Mouse (Mus musculus): ENCODE data around the gene Mprip. TPM values are rescaled to one million over a fixed set of nuclear protein-coding genes. Genes with fewer than 3 reads are reported as not detected.

The Mprip gene
- polyA plus RNA-seq, 1 experiment from 2014 or later: 24.6 TPM

DNA sequence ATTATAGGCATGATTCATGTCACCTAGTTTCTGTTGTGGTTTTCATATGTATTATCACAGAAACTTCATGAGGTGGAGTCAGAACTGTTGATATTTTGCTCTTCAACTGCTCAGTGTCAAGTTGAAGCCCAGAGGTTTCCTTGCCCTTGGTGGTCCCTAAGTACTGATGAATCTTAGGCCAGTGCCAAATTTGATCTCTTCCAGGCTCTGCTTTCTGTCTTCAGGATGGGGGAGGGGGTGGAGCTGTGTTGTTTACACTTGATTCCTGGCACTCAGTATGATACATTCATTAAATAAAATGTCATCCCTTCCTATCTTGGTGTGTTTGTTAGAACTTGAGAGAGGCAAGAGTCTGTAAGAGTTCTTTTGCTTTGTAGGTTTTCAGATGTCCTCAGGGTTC lies 34.4 kb downstream of the Mprip start:
- DNase-seq (ENCODE audit: low spot score): no peak
- Histone ChIP-seq H3K36me3 (peaks cover 46% of the 10 kb centered on the region), H3K9me3 (replicated peaks) (no peaks in the 10 kb centered on the region), H3K4me1 (no peaks in the 10 kb centered on the region; the same call in 1 of the 2 replicates), H3K4me3 (no peak overlapping the region), H3K27me3 (ENCODE audit: low read depth, poor library complexity, severe bottlenecking) (no peaks in the 10 kb centered on the region), H3K27ac (replicated peaks) (no peak overlapping the region)

DNA sequence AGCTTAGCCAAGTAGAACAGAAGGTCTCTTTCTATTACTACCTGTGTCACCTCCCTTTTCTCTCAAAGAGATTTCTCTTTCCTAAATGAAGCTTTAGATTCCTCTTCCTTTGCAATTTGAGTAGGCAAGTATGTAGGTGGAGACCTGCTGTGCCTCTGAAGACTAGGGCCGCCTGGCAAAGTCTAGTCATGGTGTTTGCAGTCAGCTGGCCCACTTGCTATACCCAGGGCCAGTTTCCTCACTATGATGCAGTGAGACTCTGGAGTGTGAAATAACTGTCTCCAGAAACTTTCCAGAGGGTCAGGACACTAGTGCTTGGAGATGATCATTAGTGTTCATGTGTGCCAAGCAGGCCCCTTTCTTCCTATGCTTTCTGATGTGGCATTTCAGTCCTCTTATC lies 36.5 kb downstream of the Mprip start:
- Histone ChIP-seq H3K4me3 (no peak overlapping the region), H3K4me1 (no peaks in the 10 kb centered on the region; the same call in 1 of the 2 replicates), H3K9me3 (replicated peaks) (no peaks in the 10 kb centered on the region), H3K27ac (replicated peaks) (no peak overlapping the region), H3K36me3 (peaks cover 63% of the 10 kb centered on the region), H3K27me3 (ENCODE audit: low read depth, poor library complexity, severe bottlenecking) (no peaks in the 10 kb centered on the region)
- 81% methylated on average over 1 of the region's 1 CpGs for WGBS
- DNase-seq (ENCODE audit: low spot score): no peak

DNA sequence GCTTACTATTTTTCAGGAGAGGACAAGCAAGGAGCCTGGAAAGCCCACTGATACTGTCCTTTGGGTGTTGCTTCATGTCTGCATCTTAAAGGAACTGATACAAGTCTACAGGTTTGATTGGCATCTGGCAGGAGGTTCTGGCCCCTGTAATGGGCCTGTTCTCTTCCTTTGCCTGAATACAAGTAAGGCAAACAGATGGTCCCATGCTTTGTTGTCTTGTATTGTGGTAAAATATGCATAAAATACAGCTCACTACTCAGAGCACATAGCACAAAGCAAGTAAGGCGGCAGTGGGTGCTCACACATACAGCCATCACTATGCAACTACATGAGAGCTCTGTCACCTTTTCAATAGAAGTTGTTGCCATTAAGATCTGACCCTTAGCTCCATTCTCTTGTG lies 39.7 kb downstream of the Mprip start:
- WGBS: 88% methylated on average over 1 of the region's 1 CpGs
- peaks cover 72% of the 10 kb centered on the region for H3K36me3 ChIP-seq
- no peak for DNase-seq (ENCODE audit: low spot score)

DNA sequence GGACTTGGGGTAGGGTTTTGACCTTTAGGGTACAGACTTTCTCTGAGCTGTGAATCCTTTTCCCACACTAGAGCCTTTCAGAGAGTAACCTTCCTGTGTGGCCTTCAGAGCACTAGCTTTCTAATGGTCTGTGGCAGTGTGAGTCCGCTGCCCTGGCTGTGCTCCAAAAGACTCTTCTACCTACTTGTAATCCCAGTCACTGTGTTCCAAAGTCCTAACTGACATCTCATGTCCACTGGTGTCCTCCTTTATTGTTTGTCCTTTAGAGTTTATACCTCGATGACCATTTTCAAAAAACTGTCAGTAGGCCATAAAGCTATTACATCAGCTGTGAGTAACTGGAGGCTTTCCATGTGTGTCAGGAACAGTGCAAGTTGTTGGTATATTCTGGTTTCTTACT lies 44.0 kb downstream of the Mprip start:
- no peak for DNase-seq (ENCODE audit: low spot score)
- Histone ChIP-seq H3K27me3 (ENCODE audit: low read depth, poor library complexity, severe bottlenecking) (no peaks in the 10 kb centered on the region), H3K9me3 (replicated peaks) (no peaks in the 10 kb centered on the region), H3K4me1 (peaks cover 31% of the 10 kb centered on the region), H3K4me3 (no peak overlapping the region), H3K36me3 (peaks cover 34% of the 10 kb centered on the region), H3K27ac (replicated peaks) (no peak overlapping the region)
- WGBS: 96% methylated on average over 2 of the region's 2 CpGs

More for the DNA sequence above, 39.7 kb downstream of the Mprip start:
- H3K9me3 ChIP-seq (replicated peaks): no peaks in the 10 kb centered on the region
- no peaks in the 10 kb centered on the region for H3K27me3 ChIP-seq (ENCODE audit: low read depth, poor library complexity, severe bottlenecking)
- H3K27ac ChIP-seq (replicated peaks): no peak overlapping the region
- 0 out of 2 replicates have a peak, but pooled peaks cover 9% of the 10 kb centered on the region for H3K4me1 ChIP-seq
- no peak overlapping the region for H3K4me3 ChIP-seq

DNA sequence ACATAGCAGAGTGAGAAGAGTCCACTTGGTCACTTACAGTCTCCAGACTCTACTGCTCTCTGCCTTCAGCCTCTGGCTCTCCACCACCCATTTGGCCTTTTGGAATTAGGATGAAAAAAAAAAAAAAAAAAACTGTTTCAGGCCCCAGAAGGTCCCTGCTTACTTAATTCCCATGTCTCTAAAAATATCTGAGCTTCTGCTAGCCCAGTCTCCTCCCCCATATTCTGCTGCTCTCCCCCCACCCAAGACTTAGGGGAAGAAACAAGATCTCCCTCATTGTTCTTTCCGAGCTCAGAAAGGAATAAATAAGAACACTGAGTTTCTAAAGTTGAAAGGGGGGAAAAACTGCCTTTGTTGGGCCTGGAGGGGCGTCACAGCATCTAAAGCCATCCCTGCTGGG lies 46.4 kb downstream of the Mprip start:
- Histone ChIP-seq H3K9me3 (replicated peaks) (no peaks in the 10 kb centered on the region), H3K27me3 (ENCODE audit: low read depth, poor library complexity, severe bottlenecking) (no peaks in the 10 kb centered on the region), H3K27ac (replicated peaks) (peak overlapping the region; percentile 82), H3K36me3 (peaks cover 17% of the 10 kb centered on the region; the same call in 1 of the 2 replicates), H3K4me3 (0 out of 2 replicates have a peak overlapping the region, but pooled peaks have one; percentile 11), H3K4me1 (peaks cover 31% of the 10 kb centered on the region)
- no peak for DNase-seq (ENCODE audit: low spot score)
- WGBS: 28% methylated on average over 2 of the region's 2 CpGs

DNA sequence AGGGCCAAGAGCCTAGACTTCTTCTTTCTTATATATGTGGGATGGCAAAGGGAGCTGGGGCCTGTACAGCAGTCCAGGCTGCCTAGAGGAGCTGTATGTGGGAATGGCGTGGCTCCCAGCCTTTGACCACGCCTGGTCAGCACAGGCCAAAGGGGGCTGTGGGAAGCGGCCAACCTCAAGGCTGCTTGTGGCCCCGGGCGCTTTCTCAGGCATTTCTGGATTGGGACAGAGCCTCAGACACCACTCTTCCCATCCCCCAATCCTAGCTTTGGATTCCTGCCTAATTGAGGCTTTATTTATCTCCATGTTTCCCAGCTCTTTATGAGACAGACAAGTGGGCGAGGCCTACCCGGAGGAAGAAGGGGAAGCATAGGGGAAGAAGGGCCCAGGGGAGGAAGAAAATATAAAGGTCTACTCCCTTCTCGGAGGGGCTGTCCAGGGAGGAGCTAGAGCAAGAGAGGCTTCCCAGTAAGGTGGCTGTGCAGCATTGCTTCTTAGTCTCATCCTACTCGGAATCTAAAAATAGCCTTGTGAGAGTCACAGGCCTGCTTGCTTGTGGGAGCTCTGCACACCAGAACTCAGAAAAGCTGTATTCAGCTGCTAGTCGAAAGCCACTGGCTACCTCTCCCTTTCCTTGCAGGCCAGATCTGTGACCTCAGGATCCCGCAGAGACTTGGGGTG lies 47.0 kb downstream of the Mprip start:
- Histone ChIP-seq H3K27me3 (ENCODE audit: low read depth, poor library complexity, severe bottlenecking) (no peaks in the 10 kb centered on the region), H3K4me3 (0 out of 2 replicates have a peak overlapping the region, but pooled peaks have one; percentile 11), H3K27ac (replicated peaks) (peak overlapping the region; percentile 82), H3K36me3 (peaks cover 12% of the 10 kb centered on the region; the same call in 1 of the 2 replicates), H3K9me3 (replicated peaks) (no peaks in the 10 kb centered on the region), H3K4me1 (peaks cover 31% of the 10 kb centered on the region)
- 50% methylated on average over 11 of the region's 11 CpGs for WGBS
- DNase-seq (ENCODE audit: low spot score): peak; percentile 32

DNA sequence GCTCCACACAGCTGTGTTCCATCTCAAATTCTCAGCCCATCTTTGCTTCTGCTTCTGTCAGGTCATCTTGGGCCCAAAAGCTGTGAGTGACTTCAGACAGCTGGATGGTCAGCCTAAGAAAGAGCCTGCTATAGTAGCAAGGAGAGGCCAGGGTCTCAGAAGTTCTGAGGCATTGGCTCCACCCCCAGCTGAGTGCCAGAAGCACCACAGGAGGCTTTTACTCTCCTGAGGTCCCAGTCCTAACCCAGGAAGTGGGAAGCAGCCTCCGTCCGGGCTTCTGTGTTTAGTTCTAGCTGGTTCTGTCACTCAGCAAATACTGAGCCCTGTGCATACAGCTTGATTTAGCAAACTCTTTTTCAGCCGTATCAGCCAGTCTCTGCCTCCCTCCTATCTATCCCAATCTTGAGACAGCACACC lies 54.3 kb downstream of the Mprip start:
- Histone ChIP-seq H3K27ac (replicated peaks) (no peak overlapping the region), H3K4me3 (no peak overlapping the region), H3K27me3 (ENCODE audit: low read depth, poor library complexity, severe bottlenecking) (no peaks in the 10 kb centered on the region), H3K9me3 (replicated peaks) (no peaks in the 10 kb centered on the region), H3K36me3 (no peaks in the 10 kb centered on the region), H3K4me1 (peaks cover 6% of the 10 kb centered on the region; the same call in 1 of the 2 replicates)
- no peak for DNase-seq (ENCODE audit: low spot score)
- WGBS: 83% methylated on average over 3 of the region's 3 CpGs

DNA sequence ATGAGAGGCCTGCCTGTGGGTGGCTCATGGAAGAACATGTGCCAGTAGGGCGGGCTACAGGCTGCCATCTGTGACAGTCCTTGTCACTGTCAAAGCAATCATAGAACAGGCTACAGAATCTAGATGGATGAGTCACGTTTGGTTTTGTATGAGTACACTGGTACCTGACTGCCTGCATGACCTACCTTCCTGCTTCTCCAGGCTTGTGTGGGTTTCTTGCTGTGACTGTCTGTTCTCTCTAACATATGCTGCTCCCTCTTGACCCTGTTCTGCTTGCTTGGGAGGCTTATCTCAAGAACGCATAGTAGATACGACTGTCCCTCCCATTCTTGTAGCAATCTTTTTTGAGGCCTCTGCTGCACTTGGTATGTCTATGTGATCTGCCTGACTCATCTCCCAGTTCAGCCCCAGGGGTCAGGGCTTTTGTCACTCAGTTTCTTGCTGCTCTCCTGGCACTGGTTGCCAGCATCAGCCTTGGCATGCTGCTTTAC lies 56.7 kb downstream of the Mprip start:
- H3K27me3 ChIP-seq (ENCODE audit: low read depth, poor library complexity, severe bottlenecking): no peaks in the 10 kb centered on the region
- H3K9me3 ChIP-seq (replicated peaks): no peaks in the 10 kb centered on the region
- 93% methylated on average over 4 of the region's 4 CpGs for WGBS
- H3K36me3 ChIP-seq: no peaks in the 10 kb centered on the region
- peaks cover 6% of the 10 kb centered on the region; the same call in 1 of the 2 replicates for H3K4me1 ChIP-seq
- H3K4me3 ChIP-seq: no peak overlapping the region
- DNase-seq (ENCODE audit: low spot score): no peak
- no peak overlapping the region for H3K27ac ChIP-seq (replicated peaks)

DNA sequence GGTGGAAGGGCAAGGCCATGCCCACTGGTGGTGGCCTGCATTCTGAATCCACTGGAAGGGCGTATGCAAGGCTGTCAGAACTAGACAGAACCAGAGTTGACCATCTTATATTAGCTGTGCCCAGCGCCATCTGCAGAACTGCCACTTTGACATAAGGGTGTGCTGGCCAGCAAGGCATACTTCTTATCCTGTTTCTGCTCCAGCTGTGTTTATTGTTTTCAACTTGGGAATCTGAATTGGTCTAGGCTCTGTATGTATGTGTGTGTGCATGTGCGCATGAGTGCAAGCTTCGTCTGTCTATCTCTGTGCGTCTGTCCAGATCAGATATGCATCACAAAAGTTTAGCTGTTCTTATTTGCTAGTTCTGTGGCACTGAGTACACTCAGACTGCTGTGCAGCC lies 58.1 kb downstream of the Mprip start:
- Histone ChIP-seq H3K4me3 (no peak overlapping the region), H3K4me1 (peaks cover 6% of the 10 kb centered on the region; the same call in 1 of the 2 replicates), H3K36me3 (no peaks in the 10 kb centered on the region), H3K27ac (replicated peaks) (no peak overlapping the region), H3K27me3 (ENCODE audit: low read depth, poor library complexity, severe bottlenecking) (no peaks in the 10 kb centered on the region), H3K9me3 (replicated peaks) (no peaks in the 10 kb centered on the region)
- WGBS: 97% methylated on average over 5 of the region's 5 CpGs
- DNase-seq (ENCODE audit: low spot score): no peak

DNA sequence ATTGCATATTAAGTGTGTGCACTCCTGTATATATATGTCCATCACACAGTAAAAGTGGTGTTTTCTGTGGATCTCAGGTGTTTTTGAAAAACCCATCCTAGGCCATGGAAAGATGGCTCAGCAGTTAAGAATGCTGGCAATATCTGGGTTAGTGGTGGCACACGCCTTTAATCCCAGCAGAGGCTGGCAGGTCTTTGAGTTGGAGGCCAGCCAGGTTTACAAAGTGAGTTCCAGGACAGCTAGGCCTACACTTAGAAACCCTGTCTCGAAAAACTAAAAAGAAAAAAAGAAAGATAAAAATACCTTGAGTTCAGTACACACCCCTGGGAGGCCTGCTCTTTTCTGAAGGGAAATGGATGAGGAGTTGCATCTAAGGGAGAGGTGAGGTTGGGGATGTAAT lies 60.3 kb downstream of the Mprip start:
- no peaks in the 10 kb centered on the region for H3K27me3 ChIP-seq (ENCODE audit: low read depth, poor library complexity, severe bottlenecking)
- H3K27ac ChIP-seq (replicated peaks): no peak overlapping the region
- H3K4me1 ChIP-seq: peaks cover 6% of the 10 kb centered on the region; the same call in 1 of the 2 replicates
- WGBS: 91% methylated on average over 2 of the region's 2 CpGs
- H3K36me3 ChIP-seq: no peaks in the 10 kb centered on the region
- H3K4me3 ChIP-seq: no peak overlapping the region
- DNase-seq (ENCODE audit: low spot score): no peak
- no peaks in the 10 kb centered on the region for H3K9me3 ChIP-seq (replicated peaks)

DNA sequence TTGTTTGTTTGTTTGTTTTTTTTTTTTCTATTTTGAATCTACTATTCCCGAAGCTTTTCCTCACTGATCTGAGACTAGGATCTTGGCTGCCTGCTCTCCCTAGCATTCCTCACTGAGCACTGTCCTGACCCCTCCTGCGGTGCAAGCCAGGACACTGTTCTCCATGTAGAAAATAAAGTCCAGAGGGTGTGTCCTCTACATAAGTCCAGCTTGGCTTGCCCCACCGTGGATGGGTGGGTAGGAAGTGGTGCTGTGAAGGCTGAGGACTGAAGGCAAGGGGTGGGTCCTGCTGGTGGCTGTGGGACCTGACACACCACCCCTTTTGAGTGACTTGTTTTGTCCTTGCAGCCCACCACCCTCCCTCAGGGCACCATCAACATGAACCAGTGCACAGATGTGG lies 66.1 kb downstream of the Mprip start:
- no peaks in the 10 kb centered on the region for H3K9me3 ChIP-seq (replicated peaks)
- 0 out of 2 replicates have a peak, but pooled peaks cover 4% of the 10 kb centered on the region for H3K4me1 ChIP-seq
- H3K27ac ChIP-seq (replicated peaks): no peak overlapping the region
- peaks cover 50% of the 10 kb centered on the region for H3K36me3 ChIP-seq
- H3K27me3 ChIP-seq (ENCODE audit: low read depth, poor library complexity, severe bottlenecking): no peaks in the 10 kb centered on the region
- no peak overlapping the region for H3K4me3 ChIP-seq
- 87% methylated on average over 3 of the region's 3 CpGs for WGBS
- DNase-seq (ENCODE audit: low spot score): no peak

DNA sequence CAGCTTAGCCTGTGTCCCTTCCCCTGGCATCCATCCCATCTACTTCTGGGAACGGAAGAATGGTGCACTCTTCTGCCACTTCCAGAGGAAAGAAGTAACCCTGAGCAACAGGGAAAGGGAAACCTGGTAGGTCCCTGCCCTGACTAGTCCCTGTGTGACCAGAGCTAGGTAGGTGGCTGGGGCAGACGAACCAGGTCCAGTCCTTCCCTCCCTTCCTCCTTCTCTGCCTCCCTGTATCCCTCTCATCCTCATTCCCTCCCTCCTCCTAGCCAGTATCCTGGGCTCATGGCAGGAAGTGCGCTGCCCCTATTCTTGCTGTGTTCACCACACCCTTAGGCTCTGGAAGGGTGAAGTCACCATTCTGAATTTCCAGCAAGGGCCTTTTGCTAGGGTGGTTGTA lies 70.7 kb downstream of the Mprip start:
- DNase-seq (ENCODE audit: low spot score): no peak
- no peaks in the 10 kb centered on the region for H3K9me3 ChIP-seq (replicated peaks)
- no peak overlapping the region for H3K27ac ChIP-seq (replicated peaks)
- 82% methylated on average over 3 of the region's 3 CpGs for WGBS
- peaks cover 13% of the 10 kb centered on the region; the same call in 1 of the 2 replicates for H3K4me1 ChIP-seq
- no peak overlapping the region for H3K4me3 ChIP-seq
- no peaks in the 10 kb centered on the region for H3K27me3 ChIP-seq (ENCODE audit: low read depth, poor library complexity, severe bottlenecking)
- H3K36me3 ChIP-seq: peaks cover 91% of the 10 kb centered on the region

DNA sequence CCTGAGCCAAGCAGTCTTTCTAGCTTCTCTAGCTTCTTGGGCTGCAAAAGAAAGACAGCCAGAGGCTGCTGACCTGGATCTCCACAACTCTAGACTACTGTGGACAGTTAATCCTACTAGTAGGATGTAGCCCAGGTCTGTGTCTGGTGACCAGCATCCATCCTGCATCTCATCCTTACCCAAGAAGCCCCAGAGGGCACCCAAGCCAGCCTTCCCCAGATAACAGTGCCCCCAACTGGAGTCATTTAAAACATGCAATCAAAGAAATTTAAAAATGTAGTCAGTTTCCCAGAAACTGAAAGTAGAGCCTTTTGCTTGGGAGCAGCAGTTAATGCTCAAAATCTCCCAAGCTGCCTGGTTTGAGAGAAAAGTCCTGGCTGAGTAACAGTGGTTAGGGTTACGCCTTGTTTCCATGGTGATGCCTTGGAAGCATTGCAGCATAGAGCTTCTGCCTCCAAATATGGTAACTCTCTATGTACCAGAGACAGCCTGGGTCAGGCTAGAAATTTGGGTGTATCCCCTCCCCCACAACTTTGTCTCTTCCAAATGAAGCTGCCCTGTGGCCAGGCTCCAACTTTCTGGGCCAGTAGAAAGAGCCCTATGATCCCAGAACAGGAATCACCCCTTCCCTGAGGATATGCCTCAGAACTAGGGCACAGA lies 71.4 kb downstream of the Mprip start:
- Histone ChIP-seq H3K9me3 (replicated peaks) (no peaks in the 10 kb centered on the region), H3K4me3 (no peak overlapping the region), H3K4me1 (peaks cover 13% of the 10 kb centered on the region; the same call in 1 of the 2 replicates), H3K36me3 (peaks cover 94% of the 10 kb centered on the region), H3K27ac (replicated peaks) (no peak overlapping the region), H3K27me3 (ENCODE audit: low read depth, poor library complexity, severe bottlenecking) (no peaks in the 10 kb centered on the region)
- no peak for DNase-seq (ENCODE audit: low spot score)
- 89% methylated on average over 1 of the region's 1 CpGs for WGBS

Measured in midbrain, embryonic 10.5 days (tissue).